Mouse (Mus musculus) C2C12 (cell line): ENCODE measurements around the gene Ano6. TPM values are rescaled to one million over a fixed set of nuclear protein-coding genes. Genes with fewer than 3 reads are reported as not detected.

Experiments used
- H3K27me3 ChIP-seq: one replicate; pipeline ENCODE4 v1.6.1; 2011; ENCODE audit not compliant: control insufficient read depth, insufficient read depth, insufficient read length
- H3K36me3 ChIP-seq: one replicate; pipeline ENCODE4 v1.6.1; 2011; ENCODE audit not compliant: control insufficient read depth, insufficient read depth
- H3K4me3 ChIP-seq: one replicate; pipeline ENCODE4 v1.5.1; 2011; ENCODE audit warnings: mild to moderate bottlenecking, control low read depth; ENCODE audit not compliant: poor library complexity, insufficient read depth, severe bottlenecking
- H3K79me2 ChIP-seq: one replicate; pipeline ENCODE4 v1.6.1; 2011; ENCODE audit not compliant: control insufficient read depth, insufficient read depth
- H3K79me3 ChIP-seq: one replicate; pipeline ENCODE4 v1.6.1; 2011; ENCODE audit warnings: low read depth, control low read depth
- H3ac ChIP-seq: one replicate; pipeline ENCODE3; 2011; ENCODE audit warnings: low read depth; ENCODE audit not compliant: control insufficient read depth, insufficient read length
- CEBPB ChIP-seq: IDR thresholded peaks from one replicate; pipeline ENCODE4 v1.6.1; 2011; ENCODE audit warnings: low read depth, mild to moderate bottlenecking, control low read depth, moderate library complexity
- CTCF ChIP-seq: IDR thresholded peaks from one replicate; pipeline ENCODE4 v1.5.1; 2011; ENCODE audit not compliant: control insufficient read depth, insufficient read depth, insufficient read length
- FOSL1 ChIP-seq: IDR thresholded peaks from one replicate; pipeline ENCODE4 v1.8.0; 2011; ENCODE audit warnings: mild to moderate bottlenecking, low read length; ENCODE audit not compliant: poor library complexity, insufficient read depth, severe bottlenecking
- MAX ChIP-seq: IDR thresholded peaks from one replicate; pipeline ENCODE4 v1.6.1; 2011; ENCODE audit warnings: mild to moderate bottlenecking, control low read depth
- MYOD1 ChIP-seq: IDR thresholded peaks from one replicate; pipeline ENCODE4 v1.6.1; 2011; ENCODE audit warnings: low read depth; ENCODE audit not compliant: control insufficient read depth, insufficient read length
- MYOG ChIP-seq: IDR thresholded peaks from one replicate; pipeline ENCODE4 v1.6.1; 2011; ENCODE audit not compliant: control insufficient read depth, insufficient read length; ENCODE audit errors: extremely low read depth
- USF1 ChIP-seq: IDR thresholded peaks from one replicate; pipeline ENCODE4 v1.6.1; 2011; ENCODE audit warnings: low read depth, mild to moderate bottlenecking, control low read depth, moderate library complexity
- polyA plus RNA-seq: library from polyadenylated mRNA; unstranded; fragments of >200 nt; fragmentation: generic; extraction: Trizol; gene quantifications from one replicate; pipeline ENCODE4 v1.2.1, GENCODE M21; 2012; ENCODE audit warnings: missing spikeins

Gene Ano6
- polyA plus RNA-seq, 1 experiment: 73.2 TPM

- Histone ChIP-seq H3K27me3 (no peaks in the 10 kb centered on the region), H3K79me3 (no peaks in the 10 kb centered on the region), H3K4me3 (no peak overlapping the region), H3K36me3 (peaks cover 80% of the 10 kb centered on the region), H3ac (no peak overlapping the region), H3K79me2 (no peaks in the 10 kb centered on the region)
- TF ChIP-seq FOSL1: no peak
- TF ChIP-seq USF1: no peak
- TF ChIP-seq CEBPB: no peak
- TF ChIP-seq CTCF: no peak
- no peak for TF ChIP-seq MYOD1
- TF ChIP-seq MYOG: no peak
- TF ChIP-seq MAX: no peak
These were observed 176.3 kb downstream of the Ano6 start for GRCm38 (mm10) chr15:95966979-95967378.

DNA sequence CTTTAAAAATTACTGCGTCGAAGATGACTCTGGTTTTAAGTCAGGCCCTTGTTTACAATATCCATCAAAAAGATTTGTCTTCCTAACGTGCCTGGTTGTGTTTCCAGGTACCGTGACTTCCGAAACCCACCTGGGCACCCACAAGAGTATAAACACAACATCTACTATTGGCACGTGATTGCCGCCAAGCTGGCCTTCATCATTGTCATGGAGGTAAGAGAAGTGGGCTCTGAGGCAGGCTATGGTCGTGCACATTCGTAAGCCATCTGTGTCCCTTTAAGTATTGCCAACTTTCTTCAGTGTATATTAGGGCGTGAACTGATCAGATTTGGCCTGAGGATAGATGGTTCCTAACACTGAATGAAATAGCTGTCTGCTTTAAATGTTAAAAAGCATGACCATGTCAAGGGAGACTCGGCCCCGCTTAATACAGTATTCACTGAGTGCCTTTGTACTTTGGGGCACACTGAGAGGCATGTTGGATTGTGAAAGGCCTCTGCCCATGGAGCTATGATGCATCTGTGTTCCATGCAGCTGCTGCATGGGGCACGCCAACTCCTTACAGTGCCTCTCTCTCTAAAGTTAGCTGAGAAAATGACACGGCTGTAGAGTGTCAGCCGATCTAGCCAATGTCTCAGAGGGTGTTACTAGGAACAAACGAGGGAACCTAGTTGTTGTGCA is 177.0 kb downstream of the Ano6 start:
- H3K36me3 ChIP-seq: peaks cover 80% of the 10 kb centered on the region

DNA sequence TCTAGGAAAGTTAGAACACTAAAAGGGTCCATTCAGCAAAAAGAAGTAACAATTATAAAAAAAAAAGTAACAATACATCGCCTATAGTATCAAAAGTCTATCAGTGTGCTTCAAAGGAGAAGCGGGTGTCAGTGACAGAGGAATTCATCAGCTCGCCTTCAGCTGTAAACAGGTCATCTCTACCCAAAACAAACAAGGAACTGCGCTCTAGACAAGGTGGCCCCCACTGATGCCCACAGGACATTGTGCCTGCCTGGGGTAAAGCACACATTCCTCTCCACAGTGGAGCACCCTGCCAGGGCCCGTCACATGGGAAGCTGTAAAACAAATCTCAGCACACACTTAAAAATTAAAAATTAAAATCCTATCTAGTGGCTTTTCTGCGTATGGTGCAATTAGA is 179.0 kb downstream of the Ano6 start:
- TF ChIP-seq FOSL1 (no peak), MYOG (no peak), MAX (no peak), CEBPB (no peak), CTCF (no peak), USF1 (no peak), MYOD1 (no peak)
- Histone ChIP-seq H3K27me3 (no peaks in the 10 kb centered on the region), H3K79me2 (no peaks in the 10 kb centered on the region), H3K79me3 (no peaks in the 10 kb centered on the region), H3ac (no peak overlapping the region), H3K4me3 (no peak overlapping the region), H3K36me3 (peaks cover 86% of the 10 kb centered on the region)

More for the DNA sequence above, 177.0 kb downstream of the Ano6 start:
- TF ChIP-seq MYOG (no peak), MYOD1 (no peak), CTCF (no peak), USF1 (no peak), CEBPB (no peak)
- Histone ChIP-seq H3K4me3 (no peak overlapping the region), H3K79me3 (no peaks in the 10 kb centered on the region), H3K79me2 (no peaks in the 10 kb centered on the region), H3K27me3 (no peaks in the 10 kb centered on the region), H3ac (no peak overlapping the region)

DNA sequence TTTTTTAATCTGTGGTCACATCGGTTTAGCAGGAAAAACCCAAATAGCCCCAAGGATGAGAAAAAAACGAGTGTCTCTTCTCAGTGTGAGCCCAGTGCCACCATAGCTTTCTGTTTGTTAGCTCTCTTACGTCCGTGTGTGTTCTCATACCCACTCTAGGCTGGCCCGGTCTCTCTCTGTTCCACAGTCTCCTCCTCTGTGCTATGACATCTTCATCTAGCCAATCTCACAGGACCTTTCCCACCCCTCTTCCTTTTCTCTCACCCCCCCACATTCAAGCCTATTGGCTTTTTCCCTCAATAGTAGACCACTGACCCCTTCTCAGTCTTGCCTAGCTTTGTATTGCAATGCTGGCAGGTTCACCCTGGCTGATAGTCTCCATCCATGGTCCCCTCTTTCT is 179.5 kb downstream of the Ano6 start:
- peaks cover 82% of the 10 kb centered on the region for H3K36me3 ChIP-seq
- H3K79me2 ChIP-seq: no peaks in the 10 kb centered on the region
- TF ChIP-seq MAX (no peak), FOSL1 (no peak), USF1 (no peak), CEBPB (no peak), MYOD1 (no peak), MYOG (no peak), CTCF (no peak)
- no peak overlapping the region for H3ac ChIP-seq
- H3K27me3 ChIP-seq: no peaks in the 10 kb centered on the region
- H3K79me3 ChIP-seq: no peaks in the 10 kb centered on the region
- no peak overlapping the region for H3K4me3 ChIP-seq

GRCm38 (mm10) chr15:95970691-95971090 is 180.0 kb downstream of the Ano6 start:
- Histone ChIP-seq H3K79me3 (no peaks in the 10 kb centered on the region), H3K4me3 (no peak overlapping the region), H3K36me3 (peaks cover 82% of the 10 kb centered on the region), H3K79me2 (no peaks in the 10 kb centered on the region), H3ac (no peak overlapping the region), H3K27me3 (no peaks in the 10 kb centered on the region)
- TF ChIP-seq FOSL1 (no peak), CEBPB (no peak), MYOD1 (no peak), USF1 (no peak), MYOG (no peak), CTCF (no peak), MAX (no peak)

DNA sequence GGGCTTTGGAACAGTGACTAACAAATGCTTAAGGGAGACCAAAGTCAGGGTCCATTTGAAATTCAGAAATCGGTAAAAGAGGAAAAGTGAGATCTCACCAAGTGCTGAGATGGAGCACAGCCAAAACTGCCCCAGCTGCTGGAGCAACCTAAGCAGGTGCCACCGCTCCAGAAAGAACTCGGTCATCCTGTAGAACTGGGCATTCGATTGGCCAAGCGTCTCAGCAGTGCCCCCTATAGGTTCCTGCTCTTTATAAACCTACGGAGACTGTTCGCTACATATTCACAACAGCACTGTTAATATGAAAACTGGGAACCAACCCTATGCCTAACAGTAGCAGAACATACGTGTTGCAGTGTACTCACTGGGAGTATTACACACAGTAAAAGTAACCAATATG is 180.7 kb downstream of the Ano6 start:
- Histone ChIP-seq H3K4me3 (no peak overlapping the region), H3K27me3 (no peaks in the 10 kb centered on the region), H3K79me3 (no peaks in the 10 kb centered on the region), H3ac (no peak overlapping the region), H3K36me3 (peaks cover 77% of the 10 kb centered on the region), H3K79me2 (no peaks in the 10 kb centered on the region)
- no peak for TF ChIP-seq MAX
- TF ChIP-seq MYOD1: no peak
- no peak for TF ChIP-seq MYOG
- TF ChIP-seq CTCF: no peak
- TF ChIP-seq CEBPB: no peak
- no peak for TF ChIP-seq USF1
- TF ChIP-seq FOSL1: no peak
